ENCODE assay signal across 18 mouse cellular contexts in genomic region chrX:77765153-77765552, GRCm38 (mm10).
"Had no signal": no experiment of that assay in that cellular context is flagged by ENCODE, and none has a peak within 500 bp of the region (broad histone marks: within the 10 kb centered on the region; RNA-seq: fewer than 3 reads in every experiment).

No protein-coding gene starts in this region.

- DNase-seq: lung, embryonic 14.5 days; lung, postnatal 10 days; lung, postnatal 4 days; midbrain, embryonic 14.5 days; retina, postnatal 1 day; right cerebral cortex, adult 18-20 months; right cerebral cortex, postnatal 25 days; right cerebral cortex, postnatal 4 days; spleen, adult 18-20 months; thymus, adult 18-20 months; thymus, postnatal 14 days; thymus, postnatal 36 days had no signal

- H3K27ac ChIP-seq: midbrain, embryonic 10.5 days; midbrain, embryonic 12.5 days; neural tube, embryonic 13.5 days; neural tube, embryonic 15.5 days had no signal

- H3K4me1 ChIP-seq: midbrain, embryonic 10.5 days; midbrain, embryonic 12.5 days; neural tube, embryonic 13.5 days; neural tube, embryonic 15.5 days had no signal

- H3K4me3 ChIP-seq: midbrain, embryonic 10.5 days; midbrain, embryonic 12.5 days; myocyte; neural tube, embryonic 13.5 days; neural tube, embryonic 15.5 days had no signal

- H3K27me3 ChIP-seq: midbrain, embryonic 12.5 days; neural tube, embryonic 13.5 days; neural tube, embryonic 15.5 days had no signal

- ATAC-seq: midbrain, embryonic 16.5 days had no signal
